Mouse (Mus musculus) cerebellum, adult 2 months (tissue): Measurements from ENCODE around the gene Akt1s1. TPM values are rescaled to one million over a fixed set of nuclear protein-coding genes. Genes with fewer than 3 reads are reported as not detected.
A peak's percentile ranks its signal among the peaks of the same experiment; 100 is the strongest.

Experiments used
- DNase-seq, 2 experiments: peaks; one replicate each; pipeline ENCODE4 v3.0.0; 2021
- H3K27ac ChIP-seq: fragments of 200-500 bp; 2 replicates; pipeline ENCODE4 v1.5.1; 2012; ENCODE audit warnings: low read length, control low read depth, inconsistent platforms; ENCODE audit not compliant: insufficient read depth
- H3K27me3 ChIP-seq: fragments of 200-500 bp; 2 replicates; pipeline ENCODE4 v1.6.1; 2012; ENCODE audit warnings: inconsistent platforms, mild to moderate bottlenecking, low read length, moderate library complexity; ENCODE audit not compliant: control insufficient read depth, insufficient read depth
- H3K4me1 ChIP-seq: fragments of 200-500 bp; 2 replicates; pipeline ENCODE4 v1.6.1; 2011; ENCODE audit warnings: low read length; ENCODE audit not compliant: control insufficient read depth, insufficient read depth
- H3K4me3 ChIP-seq: fragments of 200-500 bp; replicated peaks from 2 replicates; pipeline ENCODE3; 2011; ENCODE audit warnings: mild to moderate bottlenecking, low read depth, low read length, control low read depth; ENCODE audit not compliant: insufficient read depth
- CTCF ChIP-seq: fragments of 200-500 bp; IDR thresholded peaks from 2 replicates; pipeline ENCODE4 v1.5.1; 2011; ENCODE audit warnings: low read depth, mild to moderate bottlenecking, control low read depth, low read length, moderate library complexity, borderline replicate concordance; ENCODE audit not compliant: insufficient read depth
- POLR2A ChIP-seq: fragments of 200-500 bp; IDR thresholded peaks from 2 replicates; pipeline ENCODE4 v1.6.1; 2011; ENCODE audit warnings: low read length, control low read depth, borderline replicate concordance; ENCODE audit not compliant: insufficient read depth
- WGBS: fragments of 180-500 bp; shearing (Covaris S2); methylation state at CpG from one replicate; pipeline ENCODE4 v1.1.7; 2018; 5-methylcytosine and 5-hydroxymethylcytosine counted together
- polyA plus RNA-seq: library from polyadenylated mRNA; depleted of rRNA; stranded (reverse); fragments of >200 nt; gene quantifications from 2 replicates; pipeline ENCODE4 v1.2.3, GENCODE M21; 2012

The Akt1s1 gene
- polyA plus RNA-seq, 1 experiment, result 83.6 TPM

GRCm38 (mm10) chr7:44864595-44865542 lies 16.1 kb downstream of the Akt1s1 start:
- peak; percentile 38 to 44 for DNase-seq
- whole genome bisulfite sequencing, result 30% methylated on average over 24 of the region's 24 CpGs
- Histone ChIP-seq H3K4me3 (no peak overlapping the region), H3K27me3 (no peaks in the 10 kb centered on the region), H3K4me1 (peaks cover 48% of the 10 kb centered on the region), H3K27ac (peak overlapping the region; percentile 36; the same call in 1 of the 2 replicates)
- peak; percentile 27; the same call in 1 of the 2 replicates for TF ChIP-seq POLR2A
- TF ChIP-seq CTCF, result no peak

GRCm38 (mm10) chr7:44866276-44867009 lies 17.7 kb downstream of the Akt1s1 start:
- H3K27me3 ChIP-seq, result no peaks in the 10 kb centered on the region
- H3K4me3 ChIP-seq, result peak overlapping the region; percentile 1
- H3K4me1 ChIP-seq, result peaks cover 37% of the 10 kb centered on the region
- TF ChIP-seq CTCF, result no peak
- TF ChIP-seq POLR2A, result no peak
- DNase-seq, result peak; percentile 58 to 61
- peak overlapping the region; percentile 2; the same call in 1 of the 2 replicates for H3K27ac ChIP-seq
- WGBS, result 2% methylated on average over 15 of the region's 15 CpGs

DNA sequence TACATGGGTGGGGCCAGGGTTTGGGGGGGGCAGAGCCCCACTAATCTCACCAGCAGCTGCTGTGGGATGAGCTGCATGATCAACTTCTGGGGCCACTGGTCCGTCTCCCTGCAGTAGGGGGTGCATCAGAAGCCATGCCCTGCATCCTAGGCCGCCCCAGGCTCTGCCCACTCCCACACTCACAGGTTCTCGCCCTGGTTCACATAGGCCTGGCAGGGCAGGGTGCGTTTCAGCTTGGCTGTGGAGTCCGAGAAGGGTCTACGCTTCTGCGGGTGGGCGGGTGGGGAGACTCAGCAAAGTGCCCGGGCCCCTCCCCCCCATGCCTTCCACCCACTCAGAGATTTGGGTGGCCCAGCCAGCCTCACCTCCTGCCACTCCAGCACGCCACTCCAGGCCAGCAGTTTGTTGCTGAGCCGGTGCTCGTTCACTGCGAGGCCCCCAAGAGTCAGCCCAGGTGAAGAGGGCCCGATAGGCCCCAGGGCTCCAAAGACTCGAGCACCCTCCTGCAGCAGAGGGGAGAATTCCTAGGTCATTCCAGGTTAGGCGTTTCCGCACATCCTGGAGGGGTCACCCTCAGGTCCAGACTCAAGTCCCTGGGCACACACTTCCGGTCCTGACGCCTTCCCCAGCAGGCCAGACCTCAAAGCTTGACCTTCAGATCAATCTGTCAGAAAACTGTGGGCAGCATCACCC lies 18.4 kb downstream of the Akt1s1 start:
- H3K4me1 ChIP-seq, result peaks cover 36% of the 10 kb centered on the region
- H3K4me3 ChIP-seq, result peak overlapping the region; percentile 29
- H3K27ac ChIP-seq, result no peak overlapping the region
- no peaks in the 10 kb centered on the region for H3K27me3 ChIP-seq
- no peak for TF ChIP-seq CTCF
- TF ChIP-seq POLR2A, result no peak
- WGBS, result 23% methylated on average over 19 of the region's 19 CpGs
- DNase-seq, result peak; percentile 44 to 46

- 12% methylated on average over 9 of the region's 9 CpGs for WGBS
- Histone ChIP-seq H3K4me1 (peaks cover 36% of the 10 kb centered on the region), H3K27me3 (no peaks in the 10 kb centered on the region), H3K27ac (no peak overlapping the region), H3K4me3 (peak overlapping the region; percentile 53)
- peak in 1 of 2 experiments; percentile 24 for DNase-seq
- no peak for TF ChIP-seq POLR2A
- TF ChIP-seq CTCF, result no peak
Measured at GRCm38 (mm10) chr7:44867802-44868201, 19.0 kb downstream of the Akt1s1 start.

GRCm38 (mm10) chr7:44868465-44868864 lies 19.7 kb downstream of the Akt1s1 start:
- Histone ChIP-seq H3K27me3 (no peaks in the 10 kb centered on the region), H3K4me1 (peaks cover 34% of the 10 kb centered on the region), H3K27ac (no peak overlapping the region), H3K4me3 (peak overlapping the region; percentile 53)
- DNase-seq, result peak in 1 of 2 experiments; percentile 31
- under 1% methylated on average over 16 of the region's 16 CpGs for WGBS
- TF ChIP-seq POLR2A, result no peak
- no peak for TF ChIP-seq CTCF

GRCm38 (mm10) chr7:44868919-44869696 lies 20.3 kb downstream of the Akt1s1 start:
- Histone ChIP-seq H3K4me1 (peaks cover 33% of the 10 kb centered on the region), H3K4me3 (peak overlapping the region; percentile 53), H3K27ac (peak overlapping the region; percentile 98), H3K27me3 (no peaks in the 10 kb centered on the region)
- TF ChIP-seq CTCF, result no peak
- TF ChIP-seq POLR2A, result no peak
- WGBS, result 1% methylated on average over 95 of the region's 108 CpGs
- DNase-seq, result peak; percentile 67 to 75
